Mouse (Mus musculus) MEL (cell line): ENCODE results near the gene Crb1. TPM values are rescaled to one million over a fixed set of nuclear protein-coding genes. Genes with fewer than 3 reads are reported as not detected.

Experiments used
- DNase-seq: peaks from one replicate; pipeline ENCODE4 v3.0.0; 2011; ENCODE audit warnings: low read depth, low spot score
- H3K27ac ChIP-seq: 2 replicates; pipeline ENCODE4 v1.5.1; 2012; ENCODE audit warnings: low read depth, mild to moderate bottlenecking, control low read depth, low read length, moderate library complexity; ENCODE audit not compliant: control insufficient read depth
- H3K27me3 ChIP-seq, 2 experiments: fragments of 150-350 bp in 1 of 2; sonication (generic) in 1 of 2; 2 replicates each; pipeline ENCODE4 v1.6.1; 2012; ENCODE audit warnings: low read length in 2 of 2, mild to moderate bottlenecking in 2 of 2, improper control_type of control experiment in 1 of 2, moderate library complexity in 1 of 2; ENCODE audit not compliant: insufficient read depth in 2 of 2, control insufficient read depth in 1 of 2
- H3K36me3 ChIP-seq, 2 experiments: 2 replicates each; pipeline ENCODE4 v1.6.1; 2012 to 2014; ENCODE audit warnings: low read length in 2 of 2, improper control_type of control experiment in 1 of 2, inconsistent platforms in 1 of 2, mild to moderate bottlenecking in 1 of 2; ENCODE audit not compliant: insufficient read depth in 2 of 2, control insufficient read depth in 1 of 2
- H3K4me1 ChIP-seq, 2 experiments: fragments of 150-350 bp in 1 of 2; sonication (generic) in 1 of 2; 2 replicates each; pipeline ENCODE4 v1.6.1; 2012; ENCODE audit warnings: low read length in 2 of 2, improper control_type of control experiment in 1 of 2, mild to moderate bottlenecking in 1 of 2; ENCODE audit not compliant: insufficient read depth in 2 of 2, control insufficient read depth in 1 of 2
- H3K4me3 ChIP-seq, 2 experiments: fragments of 150-350 bp in 1 of 2; sonication (generic) in 1 of 2; 2 replicates each; pipeline ENCODE4 v1.5.1; 2012; ENCODE audit warnings: low read depth in 2 of 2, low read length in 2 of 2, mild to moderate bottlenecking in 2 of 2, moderate library complexity in 2 of 2, control low read depth in 1 of 2, improper control_type of control experiment in 1 of 2; ENCODE audit not compliant: control insufficient read depth in 1 of 2, insufficient read depth in 1 of 2
- H3K79me2 ChIP-seq: 2 replicates; pipeline ENCODE4 v1.6.1; 2012; ENCODE audit warnings: mild to moderate bottlenecking, low read length, moderate library complexity; ENCODE audit not compliant: control insufficient read depth, poor library complexity, insufficient read depth
- H3K9ac ChIP-seq: 2 replicates; pipeline ENCODE4 v1.6.1; 2012; ENCODE audit warnings: low read depth, mild to moderate bottlenecking, control low read depth, low read length, moderate library complexity; ENCODE audit not compliant: control insufficient read depth, poor library complexity, severe bottlenecking
- H3K9me3 ChIP-seq: fragments of 150-350 bp; sonication (generic); replicated peaks from 2 replicates; pipeline ENCODE4 v1.6.1; 2012; ENCODE audit warnings: mild to moderate bottlenecking, low read length, improper control_type of control experiment, moderate library complexity; ENCODE audit not compliant: insufficient read depth
- BHLHE40 ChIP-seq: IDR thresholded peaks from 2 replicates; pipeline ENCODE4 v1.6.1; 2012; ENCODE audit warnings: low read depth, mild to moderate bottlenecking, inconsistent platforms, low read length, improper control_type of control experiment, borderline replicate concordance
- CHD1 ChIP-seq: IDR thresholded peaks from 2 replicates; pipeline ENCODE4 v1.6.1; 2012; ENCODE audit warnings: low read depth, mild to moderate bottlenecking, inconsistent platforms, low read length, improper control_type of control experiment
- CTCF ChIP-seq, 3 experiments: IDR thresholded peaks in 2 of 3; conservative IDR thresholded peaks in 1 of 3; 2 replicates each; pipeline ENCODE4 v1.5.1; 2011 to 2012; ENCODE audit warnings: low read length in 3 of 3, low read depth in 2 of 3, mild to moderate bottlenecking in 2 of 3, improper control_type of control experiment in 1 of 3, inconsistent platforms in 1 of 3, mixed read lengths in 1 of 3, moderate library complexity in 1 of 3; ENCODE audit not compliant: control insufficient read depth in 1 of 3, insufficient read depth in 1 of 3, poor library complexity in 1 of 3, severe bottlenecking in 1 of 3
- E2F4 ChIP-seq: IDR thresholded peaks from 2 replicates; pipeline ENCODE4 v1.6.1; 2011; ENCODE audit warnings: low read depth, low read length, improper control_type of control experiment, borderline replicate concordance
- GATA1 ChIP-seq: IDR thresholded peaks from 2 replicates; pipeline ENCODE4 v1.6.1; 2011; ENCODE audit warnings: low read depth, low read length, improper control_type of control experiment
- JUND ChIP-seq: IDR thresholded peaks from 2 replicates; pipeline ENCODE4 v1.6.1; 2011; ENCODE audit warnings: low read depth, mild to moderate bottlenecking, improper control_type of control experiment, low read length
- KAT2A ChIP-seq: conservative IDR thresholded peaks from 2 replicates; pipeline ENCODE4 v1.6.1; 2012; ENCODE audit warnings: low read depth, low read length, improper control_type of control experiment, inconsistent platforms
- MAFK ChIP-seq: IDR thresholded peaks from 2 replicates; pipeline ENCODE4 v1.6.1; 2011; ENCODE audit warnings: low read depth, mild to moderate bottlenecking, low read length, improper control_type of control experiment, borderline replicate concordance
- MAX ChIP-seq: IDR thresholded peaks from 2 replicates; pipeline ENCODE4 v1.6.1; 2011; ENCODE audit warnings: low read length, improper control_type of control experiment
- MAZ ChIP-seq: IDR thresholded peaks from 2 replicates; pipeline ENCODE4 v1.6.1; 2012; ENCODE audit warnings: low read depth, mild to moderate bottlenecking, inconsistent platforms, low read length, improper control_type of control experiment
- MXI1 ChIP-seq: IDR thresholded peaks from 2 replicates; pipeline ENCODE4 v1.6.1; 2011; ENCODE audit warnings: mild to moderate bottlenecking, low read depth, low read length, improper control_type of control experiment
- MYC ChIP-seq: IDR thresholded peaks from 2 replicates; pipeline ENCODE4 v1.6.1; 2011; ENCODE audit warnings: low read depth, mild to moderate bottlenecking, low read length, improper control_type of control experiment, moderate library complexity
- NELFE ChIP-seq: IDR thresholded peaks from 2 replicates; pipeline ENCODE4 v1.6.1; 2011; ENCODE audit warnings: low read depth, low read length, improper control_type of control experiment
- NRF1 ChIP-seq: IDR thresholded peaks from 2 replicates; pipeline ENCODE4 v1.6.1; 2014; ENCODE audit warnings: low read depth, mild to moderate bottlenecking, inconsistent platforms, low read length, improper control_type of control experiment, moderate library complexity; ENCODE audit not compliant: poor library complexity, insufficient read depth, severe bottlenecking
- POLR2AphosphoS2 ChIP-seq: IDR thresholded peaks from 2 replicates; pipeline ENCODE4 v1.6.1; 2011; ENCODE audit warnings: low read length, improper control_type of control experiment
- RAD21 ChIP-seq: IDR thresholded peaks from 2 replicates; pipeline ENCODE4 v1.6.1; 2011; ENCODE audit warnings: mild to moderate bottlenecking, low read depth, low read length, improper control_type of control experiment
- RCOR1 ChIP-seq: IDR thresholded peaks from 2 replicates; pipeline ENCODE4 v1.6.1; 2012; ENCODE audit warnings: low read depth, mild to moderate bottlenecking, inconsistent platforms, low read length, improper control_type of control experiment
- SIN3A ChIP-seq: IDR thresholded peaks from 2 replicates; pipeline ENCODE4 v1.6.1; 2012; ENCODE audit warnings: low read length, improper control_type of control experiment, inconsistent platforms
- SMC3 ChIP-seq: IDR thresholded peaks from 2 replicates; pipeline ENCODE4 v1.6.1; 2011; ENCODE audit warnings: low read depth, low read length, improper control_type of control experiment
- UBTF ChIP-seq: IDR thresholded peaks from 2 replicates; pipeline ENCODE4 v1.6.1; 2012; ENCODE audit warnings: low read depth, mild to moderate bottlenecking, inconsistent platforms, low read length, improper control_type of control experiment, moderate library complexity, borderline replicate concordance; ENCODE audit not compliant: insufficient read depth
- USF2 ChIP-seq, 2 experiments: IDR thresholded peaks; 2 replicates each; pipeline ENCODE4 v1.6.1; 2011 to 2012; ENCODE audit warnings: improper control_type of control experiment in 2 of 2, low read length in 2 of 2, borderline replicate concordance in 1 of 2, inconsistent platforms in 1 of 2, low read depth in 1 of 2, mild to moderate bottlenecking in 1 of 2; ENCODE audit not compliant: insufficient read depth in 1 of 2
- ZC3H11A ChIP-seq: IDR thresholded peaks from 2 replicates; pipeline ENCODE4 v1.6.1; 2012; ENCODE audit warnings: low read depth, mild to moderate bottlenecking, inconsistent platforms, low read length, improper control_type of control experiment
- ZKSCAN1 ChIP-seq: IDR thresholded peaks from 2 replicates; pipeline ENCODE4 v1.6.1; 2012; ENCODE audit warnings: low read depth, mild to moderate bottlenecking, inconsistent platforms, low read length, improper control_type of control experiment, moderate library complexity
- ZNF384 ChIP-seq: IDR thresholded peaks from 2 replicates; pipeline ENCODE4 v1.6.1; 2012; ENCODE audit warnings: low read depth, mild to moderate bottlenecking, inconsistent platforms, low read length, improper control_type of control experiment
- polyA plus RNA-seq, 2 experiments: library from polyadenylated mRNA; stranded (reverse) in 1 of 2; unstranded in 1 of 2; fragments of >175 nt in 1 of 2; fragments of >200 nt in 1 of 2; gene quantifications; 2 replicates each; pipeline versions ENCODE4 v1.2.1 to v1.2.4; 2012; ENCODE audit warnings: low replicate concordance in 2 of 2, low read depth in 1 of 2; ENCODE audit not compliant: insufficient read length in 2 of 2, insufficient read depth in 1 of 2, missing spikeins in 1 of 2
- total RNA-seq: library from RNA; depleted of rRNA; stranded (reverse); fragments of 300-350 nt; gene quantifications from 2 replicates; pipeline ENCODE4 v1.2.3, GENCODE M21; 2012

Crb1 gene
- total and polyA plus RNA-seq, 3 experiments, result not detected

DNA sequence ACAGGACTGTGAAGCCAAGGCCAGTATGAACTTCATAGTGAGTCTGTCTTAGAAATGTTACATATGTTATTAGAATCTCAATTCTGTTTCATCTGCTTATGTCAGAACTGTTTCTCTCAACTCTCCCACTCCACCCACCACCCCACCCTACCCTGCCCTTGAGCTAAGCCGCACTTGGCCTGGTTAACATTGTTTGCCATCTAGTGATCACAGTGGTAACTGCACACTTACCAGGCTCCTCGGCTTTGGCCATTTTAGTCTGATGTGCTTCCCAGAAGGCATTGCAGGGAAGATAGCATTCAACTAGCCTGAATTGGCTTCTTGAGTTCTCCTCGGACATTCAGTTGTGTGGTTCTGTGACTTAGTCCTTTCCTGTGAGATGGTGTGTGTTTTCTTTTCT lies 215.3 kb downstream of the Crb1 start:
- Histone ChIP-seq H3K36me3 (no peaks in the 10 kb centered on the region), H3K4me3 (no peak overlapping the region), H3K9ac (no peak overlapping the region), H3K27ac (no peak overlapping the region), H3K9me3 (no peaks in the 10 kb centered on the region), H3K79me2 (no peaks in the 10 kb centered on the region), H3K27me3 (no peaks in the 10 kb centered on the region), H3K4me1 (no peaks in the 10 kb centered on the region)
- TF ChIP-seq CTCF (IDR thresholded peaks at IDR 0.05 in 2 of 3, conservative IDR thresholded peaks at IDR 0.05 in 1 of 3; ENCODE audit: control insufficient read depth in 1 of 3, insufficient read depth in 1 of 3, low read depth in 2 of 3, low read length in 3 of 3, poor library complexity in 1 of 3, severe bottlenecking in 1 of 3) (peak in 2 of 3 experiments; percentile 17 to 44; a peak in 2 of 6 replicates), KAT2A (no peak), CHD1 (no peak), NELFE (no peak), SMC3 (peak; percentile 51), RAD21 (peak; percentile 19)
- peak; percentile 47 for DNase-seq

DNA sequence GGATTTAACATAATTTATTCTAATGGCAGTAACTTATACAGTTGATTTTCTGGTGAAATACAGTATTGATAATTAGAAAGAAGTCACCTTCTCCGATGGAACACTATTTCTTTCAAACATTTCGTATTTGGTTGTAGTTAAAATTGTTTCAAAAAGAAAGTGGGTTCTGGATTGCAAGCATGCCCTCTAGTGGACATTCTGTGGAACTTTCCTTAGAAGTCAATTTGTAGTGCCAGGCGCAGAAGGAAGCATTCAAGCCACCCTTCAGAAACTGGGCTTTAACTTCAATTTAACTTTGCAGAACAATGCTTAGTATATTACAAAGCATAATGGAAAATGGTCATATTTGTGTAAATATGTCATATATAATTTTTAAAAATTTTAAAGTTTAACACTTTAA lies 220.5 kb downstream of the Crb1 start:
- no peaks in the 10 kb centered on the region for H3K9me3 ChIP-seq
- no peak overlapping the region for H3K4me3 ChIP-seq
- no peak overlapping the region for H3K9ac ChIP-seq
- peak; percentile 57 for DNase-seq
- TF ChIP-seq SMC3, result peak; percentile 91
- no peak for TF ChIP-seq NELFE
- TF ChIP-seq MXI1, result no peak
- TF ChIP-seq ZC3H11A, result peak; percentile 87
- no peak for TF ChIP-seq ZKSCAN1
- TF ChIP-seq MAX, result no peak
- TF ChIP-seq KAT2A, result no peak
- TF ChIP-seq MAZ, result no peak
- peak; percentile 47 to 95 (median 75) for TF ChIP-seq CTCF (IDR thresholded peaks at IDR 0.05 in 2 of 3, conservative IDR thresholded peaks at IDR 0.05 in 1 of 3; ENCODE audit: control insufficient read depth in 1 of 3, insufficient read depth in 1 of 3, low read depth in 2 of 3, low read length in 3 of 3, poor library complexity in 1 of 3, severe bottlenecking in 1 of 3)
- peak; percentile 86 for TF ChIP-seq RAD21
- no peak for TF ChIP-seq NRF1
- TF ChIP-seq, all 39 proteins: peak for 4
- H3K36me3 ChIP-seq, result no peaks in the 10 kb centered on the region
- H3K27ac ChIP-seq, result no peak overlapping the region
- no peaks in the 10 kb centered on the region for H3K4me1 ChIP-seq
- no peaks in the 10 kb centered on the region for H3K79me2 ChIP-seq
- H3K27me3 ChIP-seq, result no peaks in the 10 kb centered on the region

DNA sequence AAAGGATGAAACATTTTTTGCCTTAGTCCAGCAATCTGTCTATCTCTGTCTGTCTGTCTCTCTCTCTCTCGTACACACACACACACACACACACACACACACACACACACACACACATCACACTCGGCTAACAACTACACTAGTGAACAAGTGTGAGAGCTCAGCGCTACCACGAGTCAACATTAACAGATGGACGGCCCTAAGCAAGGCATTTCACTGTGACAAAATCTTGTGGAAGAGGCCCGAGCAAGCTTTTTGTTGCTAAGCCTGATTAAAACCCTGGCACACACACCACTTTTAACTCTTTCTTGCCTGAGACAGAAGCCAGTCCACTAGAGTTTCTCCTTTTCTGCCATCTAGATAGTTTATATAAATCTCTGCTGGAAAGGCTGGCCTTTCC lies 223.4 kb downstream of the Crb1 start:
- Histone ChIP-seq H3K36me3 (no peaks in the 10 kb centered on the region), H3K79me2 (no peaks in the 10 kb centered on the region), H3K9me3 (no peaks in the 10 kb centered on the region), H3K27me3 (no peaks in the 10 kb centered on the region), H3K4me3 (no peak overlapping the region), H3K9ac (no peak overlapping the region), H3K4me1 (no peaks in the 10 kb centered on the region), H3K27ac (no peak overlapping the region)
- no peak for DNase-seq
- TF ChIP-seq CHD1 (no peak), JUND (no peak), MAX (no peak), E2F4 (no peak), MAFK (no peak), SIN3A (no peak), POLR2AphosphoS2 (no peak), BHLHE40 (no peak), USF2 (IDR thresholded peaks at IDR 0.05; ENCODE audit: borderline replicate concordance in 1 of 2, insufficient read depth in 1 of 2, low read depth in 1 of 2, low read length in 2 of 2) (no peak), GATA1 (no peak), MAZ (no peak), MYC (no peak), KAT2A (no peak), ZNF384 (no peak), UBTF (no peak), RCOR1 (no peak)
